Mouse (Mus musculus) hindbrain, embryonic 11.5 days (tissue): ENCODE measurements around the gene Icam5. TPM values are rescaled to one million over a fixed set of nuclear protein-coding genes. Genes with fewer than 3 reads are reported as not detected.
A peak's percentile ranks its signal among the peaks of the same experiment; 100 is the strongest.

Experiments
- ATAC-seq: fragments of 200-750 bp; cut with Nextera tagmentation; 2 replicates; pipeline ENCODE4 v1.8.0; 2017; ENCODE audit warnings: mild to moderate bottlenecking, moderate TSS enrichment, moderate library complexity; ENCODE audit not compliant: low FRiP score
- DNase-seq: peaks from one replicate; pipeline ENCODE4 v3.0.0-alpha.2; 2015; ENCODE audit warnings: low spot score
- H3K27ac ChIP-seq: fragments of 300-500 bp; sonication (generic); 2 replicates; pipeline ENCODE4 v1.5.1; 2014; ENCODE audit warnings: mild to moderate bottlenecking, low read depth, low read length
- H3K27me3 ChIP-seq: fragments of 300-500 bp; sonication (generic); 2 replicates; pipeline ENCODE4 v1.6.1; 2014; ENCODE audit warnings: mild to moderate bottlenecking, low read length, moderate library complexity, mixed read lengths; ENCODE audit not compliant: control insufficient read depth, insufficient read depth
- H3K36me3 ChIP-seq: fragments of 300-500 bp; sonication (generic); 2 replicates; pipeline ENCODE4 v1.6.1; 2014; ENCODE audit warnings: mild to moderate bottlenecking, low read length, moderate library complexity, mixed read lengths; ENCODE audit not compliant: control insufficient read depth, insufficient read depth
- H3K4me1 ChIP-seq: fragments of 300-500 bp; sonication (generic); replicated peaks from 2 replicates; pipeline ENCODE4 v1.6.1; 2014; ENCODE audit warnings: low read length, mixed read lengths; ENCODE audit not compliant: control insufficient read depth, insufficient read depth
- H3K4me2 ChIP-seq: fragments of 300-500 bp; sonication (generic); replicated peaks from 2 replicates; pipeline ENCODE4 v1.6.1; 2014; ENCODE audit warnings: mild to moderate bottlenecking, low read depth, low read length
- H3K4me3 ChIP-seq: fragments of 300-500 bp; sonication (generic); 2 replicates; pipeline ENCODE4 v1.5.1; 2014; ENCODE audit warnings: low read depth, low read length
- H3K9ac ChIP-seq: fragments of 300-500 bp; sonication (generic); 2 replicates; pipeline ENCODE4 v1.6.1; 2014; ENCODE audit warnings: low read depth, low read length
- H3K9me3 ChIP-seq: fragments of 300-500 bp; sonication (generic); 2 replicates; pipeline ENCODE4 v1.6.1; 2016; ENCODE audit warnings: low read length; ENCODE audit not compliant: control insufficient read depth
- whole genome bisulfite sequencing: fragments of 180-500 bp; shearing (Covaris S2); extraction: QIAGEN DNeasy Blood & Tissue Kit; methylation state at CpG from one replicate; pipeline ENCODE4 v1.1.7; 2014; 5-methylcytosine and 5-hydroxymethylcytosine counted together
- polyA plus RNA-seq: library from polyadenylated mRNA; unstranded; fragments of >200 nt; fragmentation: Nextera tagmentation; extraction: Ambion mirVana; gene quantifications from 2 replicates; pipeline ENCODE4 v1.2.1, GENCODE M21; 2014

Icam5 gene
- polyA plus RNA-seq, 1 experiment from 2014 or later: not detected

- Histone ChIP-seq H3K27ac (no peak overlapping the region), H3K9me3 (no peaks in the 10 kb centered on the region), H3K9ac (no peak overlapping the region), H3K4me2 (no peak overlapping the region), H3K36me3 (peaks cover 6% of the 10 kb centered on the region; the same call in 1 of the 2 replicates), H3K4me1 (no peaks in the 10 kb centered on the region), H3K27me3 (no peaks in the 10 kb centered on the region), H3K4me3 (no peak overlapping the region)
- DNase-seq (no peak), ATAC-seq (no peak)
- 81% methylated on average over 2 of the region's 2 CpGs for WGBS
Observed at GRCm38 (mm10) chr9:21062928-21063327, 31.1 kb downstream of the Icam5 start.

DNA sequence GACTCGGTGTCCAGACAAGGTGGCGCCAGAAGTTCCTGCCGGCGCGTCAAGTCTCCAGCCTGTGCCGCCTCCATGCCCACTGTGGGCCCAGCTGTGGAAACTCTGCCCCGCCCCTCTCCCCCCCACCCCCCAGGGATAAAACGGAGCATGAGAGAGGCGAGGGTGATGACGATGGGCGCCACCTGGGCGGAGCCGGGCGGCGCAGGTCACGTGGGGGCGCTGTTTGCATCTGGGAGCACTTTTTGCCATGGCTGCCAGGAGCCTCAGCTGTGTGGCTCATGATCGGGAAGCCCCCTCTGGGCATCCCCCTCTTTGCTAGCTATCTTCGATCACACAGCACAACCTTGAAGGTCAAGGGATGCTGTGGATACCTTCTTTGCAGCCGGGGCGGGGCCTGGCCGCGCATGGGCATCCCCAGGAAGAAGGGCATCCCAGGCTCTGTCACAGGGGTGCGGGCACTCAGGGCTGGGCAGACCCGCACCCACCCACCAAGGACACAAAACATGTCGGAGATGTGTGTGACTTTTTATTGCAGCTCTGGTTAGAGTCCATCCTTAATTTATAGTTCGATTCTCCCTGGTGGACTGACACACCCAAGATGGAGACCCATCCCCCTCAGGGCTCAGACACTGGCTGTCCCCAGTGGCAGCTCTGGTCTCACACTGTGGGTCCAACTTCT is 35.3 kb downstream of the Icam5 start, which contains the start of gene Zglp1:
Gene Zglp1 (minus strand): TSS at position 88 of the 679 bp plus-strand sequence.
- no peaks in the 10 kb centered on the region for H3K4me1 ChIP-seq
- no peaks in the 10 kb centered on the region for H3K27me3 ChIP-seq
- no peak within 1 kb of the TSS for H3K4me2 ChIP-seq
- H3K4me3 ChIP-seq: no peak within 1 kb of the TSS
- no peak within 1 kb of the TSS for H3K9ac ChIP-seq
- WGBS: 86% methylated on average over 25 of the region's 27 CpGs
- H3K9me3 ChIP-seq: no peaks in the 10 kb centered on the region
- peaks cover 6% of the 10 kb centered on the region; the same call in 1 of the 2 replicates for H3K36me3 ChIP-seq
- no peak for ATAC-seq
- DNase-seq: no peak
- no peak within 1 kb of the TSS for H3K27ac ChIP-seq

GRCm38 (mm10) chr9:21072641-21073040 is 40.8 kb downstream of the Icam5 start:
- Histone ChIP-seq H3K9ac (peak overlapping the region; percentile 74), H3K4me3 (peak overlapping the region; percentile 82), H3K4me2 (peak overlapping the region; percentile 80), H3K4me1 (no peaks in the 10 kb centered on the region), H3K27ac (no peak overlapping the region), H3K9me3 (no peaks in the 10 kb centered on the region), H3K27me3 (no peaks in the 10 kb centered on the region), H3K36me3 (peaks cover 13% of the 10 kb centered on the region)
- 20% methylated on average over 4 of the region's 4 CpGs for WGBS
- ATAC-seq (no peak; the same call in 1 of the 2 replicates), DNase-seq (no peak)

- Histone ChIP-seq H3K36me3 (peaks cover 13% of the 10 kb centered on the region), H3K4me1 (no peaks in the 10 kb centered on the region), H3K9me3 (no peaks in the 10 kb centered on the region), H3K27me3 (no peaks in the 10 kb centered on the region), H3K4me3 (peak within 1 kb of the TSS; percentile 82), H3K9ac (peak within 1 kb of the TSS; percentile 74), H3K4me2 (peak within 1 kb of the TSS; percentile 80), H3K27ac (no peak within 1 kb of the TSS)
- ATAC-seq (peak; percentile 95), DNase-seq (peak; percentile 90)
- 4% methylated on average over 49 of the region's 58 CpGs for WGBS
Observed at GRCm38 (mm10) chr9:21073044-21073840, 41.4 kb downstream of the Icam5 start, which contains the start of the genes Gm49373 and Fdx1l. Gm49373 (minus strand) TSS chr9:21073096. Fdx1l (minus strand) TSS chr9:21073614.

DNA sequence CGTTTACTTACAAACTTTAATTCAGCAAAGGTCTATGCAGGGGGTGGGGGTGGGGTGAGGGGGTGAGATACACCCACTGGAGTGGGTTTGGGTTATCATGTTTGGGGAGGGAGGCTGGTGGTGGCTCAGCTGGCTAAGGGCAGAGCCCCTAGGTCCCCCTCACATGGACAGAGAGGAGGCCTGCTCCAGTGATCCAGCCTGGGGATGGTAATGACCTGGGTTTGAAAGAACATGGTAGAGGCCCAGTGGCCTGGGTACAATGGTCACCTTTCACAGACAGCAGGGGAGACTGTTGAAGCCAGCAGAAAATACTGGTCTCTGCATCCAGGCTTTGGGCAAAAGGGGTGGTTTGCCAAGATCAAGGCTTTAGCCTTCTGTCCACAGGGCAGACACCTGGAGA is 42.3 kb downstream of the Icam5 start:
- 84% methylated on average over 1 of the region's 1 CpGs for WGBS
- Histone ChIP-seq H3K9ac (no peak overlapping the region), H3K9me3 (no peaks in the 10 kb centered on the region), H3K4me2 (no peak overlapping the region), H3K27me3 (no peaks in the 10 kb centered on the region), H3K36me3 (peaks cover 18% of the 10 kb centered on the region), H3K27ac (no peak overlapping the region), H3K4me1 (no peaks in the 10 kb centered on the region), H3K4me3 (no peak overlapping the region)
- ATAC-seq (no peak), DNase-seq (no peak)

- Histone ChIP-seq H3K36me3 (peaks cover 26% of the 10 kb centered on the region), H3K9me3 (no peaks in the 10 kb centered on the region), H3K27me3 (no peaks in the 10 kb centered on the region), H3K4me1 (no peaks in the 10 kb centered on the region), H3K4me2 (no peak overlapping the region), H3K9ac (no peak overlapping the region), H3K4me3 (no peak overlapping the region), H3K27ac (no peak overlapping the region)
- WGBS: 86% methylated on average over 3 of the region's 3 CpGs
- no peak for DNase-seq
- no peak for ATAC-seq
Observed at GRCm38 (mm10) chr9:21075625-21076024, 43.8 kb downstream of the Icam5 start.

- ATAC-seq: no peak
- Histone ChIP-seq H3K36me3 (peaks cover 26% of the 10 kb centered on the region), H3K27me3 (no peaks in the 10 kb centered on the region), H3K9ac (no peak overlapping the region), H3K4me1 (no peaks in the 10 kb centered on the region), H3K27ac (no peak overlapping the region), H3K4me2 (no peak overlapping the region), H3K9me3 (no peaks in the 10 kb centered on the region), H3K4me3 (no peak overlapping the region)
- DNase-seq: no peak
- WGBS: 91% methylated on average over 9 of the region's 9 CpGs
Observed at GRCm38 (mm10) chr9:21081127-21081526, 49.3 kb downstream of the Icam5 start.

DNA sequence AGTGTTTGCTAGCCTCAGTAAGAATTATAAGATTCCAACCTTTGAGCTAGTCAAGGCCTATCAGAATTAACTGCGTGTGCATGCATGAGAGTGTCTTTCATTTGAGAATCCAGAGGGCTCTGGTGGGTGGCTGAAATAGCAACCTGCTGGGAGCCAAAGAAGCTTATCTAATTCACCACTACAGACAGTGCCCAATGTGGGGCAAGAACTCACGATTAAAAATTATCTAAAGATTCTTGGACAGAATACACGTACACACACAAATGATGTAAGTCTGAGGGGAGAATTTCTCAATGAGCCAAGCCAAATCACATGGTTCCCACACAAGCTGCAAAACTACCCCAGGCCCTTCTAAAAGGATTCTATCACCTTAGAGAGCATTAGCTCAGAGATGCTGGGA is 51.5 kb downstream of the Icam5 start:
- DNase-seq: no peak
- Histone ChIP-seq H3K4me2 (no peak overlapping the region), H3K27me3 (no peaks in the 10 kb centered on the region), H3K27ac (no peak overlapping the region), H3K9me3 (no peaks in the 10 kb centered on the region), H3K4me3 (no peak overlapping the region), H3K36me3 (peaks cover 22% of the 10 kb centered on the region), H3K9ac (no peak overlapping the region), H3K4me1 (no peaks in the 10 kb centered on the region)
- 95% methylated on average over 3 of the region's 3 CpGs for WGBS
- ATAC-seq: no peak
